Mouse (Mus musculus): ENCODE measurements around the gene Prph. TPM values are rescaled to one million over a fixed set of nuclear protein-coding genes. Genes with fewer than 3 reads are reported as not detected.
"Not testable (repeated sequence)": the region's sequence is repeated elsewhere in the genome, so short reads cannot be mapped to it uniquely, and the experiment has no call there.

Prph gene
- total RNA-seq, 2 experiments from 2014 or later = not detected

DNA sequence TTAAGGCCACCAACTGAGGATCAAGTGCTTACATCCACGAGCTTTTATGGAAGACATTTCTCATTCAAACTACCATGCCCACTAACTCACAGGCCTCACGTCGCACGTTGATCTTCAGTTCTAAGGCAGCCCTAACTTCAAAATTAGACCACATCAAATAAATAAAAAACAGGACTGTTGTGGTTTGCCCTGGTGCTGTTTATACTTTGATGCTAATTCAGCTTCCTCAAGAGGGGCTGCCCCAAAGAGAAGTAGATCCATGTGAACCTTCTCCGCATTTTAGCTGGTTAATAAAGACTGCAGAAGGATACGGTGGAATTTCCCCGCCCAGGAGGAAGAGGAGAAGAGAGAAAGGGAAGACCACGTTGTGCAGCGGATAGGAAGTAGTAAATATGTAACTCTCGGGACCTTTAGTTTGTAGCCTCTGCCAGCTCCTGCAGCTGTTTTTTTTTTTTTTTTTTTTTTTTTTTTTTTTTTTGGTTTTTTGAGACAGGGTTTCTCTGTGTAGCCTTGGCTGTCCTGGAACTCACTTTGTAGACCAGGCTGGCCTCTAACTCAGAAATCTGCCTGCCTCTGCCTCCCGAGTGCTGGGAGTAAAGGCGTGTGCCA lies 10.7 kb downstream of the Prph start:
- no peak for ATAC-seq (replicated peaks; ENCODE audit: low FRiP score, poor library complexity, severe bottlenecking)

DNA sequence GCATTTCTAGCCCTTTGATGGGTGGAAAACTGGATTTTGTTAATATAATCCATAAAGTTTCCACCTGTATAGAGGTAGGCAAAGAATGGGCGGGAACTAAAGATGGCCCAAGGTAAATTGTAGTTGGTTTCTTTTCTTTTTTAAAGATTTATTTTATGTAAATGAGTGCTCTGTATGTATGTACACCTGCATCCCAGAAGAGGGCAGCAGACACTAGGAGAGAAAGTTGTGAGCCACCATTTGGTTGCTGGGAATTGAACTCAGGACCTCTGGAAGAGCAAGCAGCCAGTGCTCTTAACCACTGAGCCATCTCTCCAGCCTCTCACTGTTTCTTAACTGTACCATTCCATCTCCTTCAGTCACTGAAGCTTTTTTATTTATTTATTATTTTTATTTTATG lies 17.0 kb downstream of the Prph start:
- ATAC-seq (replicated peaks; ENCODE audit: low FRiP score, poor library complexity, severe bottlenecking) = no peak

DNA sequence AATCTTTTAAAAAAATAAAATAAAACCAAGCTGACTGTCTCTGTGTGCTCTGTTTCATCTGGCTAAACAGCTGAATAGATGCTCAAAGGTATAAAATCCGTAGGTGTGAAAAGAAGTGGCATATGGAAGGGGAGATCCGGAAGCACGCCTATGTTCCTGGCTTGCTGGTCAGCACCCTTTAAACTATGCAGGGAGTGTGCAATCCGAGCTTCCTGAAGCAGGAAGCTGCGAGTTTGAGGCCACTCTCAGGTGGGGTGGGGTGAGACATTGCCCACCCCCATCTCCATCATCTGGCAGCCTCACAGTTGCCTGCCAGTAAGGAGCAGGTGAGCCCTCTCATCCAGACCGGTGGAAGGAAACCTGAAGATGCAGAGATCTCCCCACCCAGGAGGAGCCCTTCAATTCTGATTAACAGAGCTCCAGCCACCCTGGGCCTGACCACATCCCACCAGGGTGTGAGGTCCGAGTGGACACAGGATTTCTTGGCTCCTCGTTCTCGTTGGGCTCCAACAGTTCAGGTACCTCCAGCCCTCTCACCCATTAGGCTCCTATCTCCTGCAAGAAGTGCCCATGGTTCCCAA lies 19.1 kb downstream of the Prph start, which contains the start of gene Troap:
Troap (plus strand) TSS at position 557 of the 581 bp plus-strand sequence.
- ATAC-seq (replicated peaks; ENCODE audit: low FRiP score, poor library complexity, severe bottlenecking) = peak; percentile 36

DNA sequence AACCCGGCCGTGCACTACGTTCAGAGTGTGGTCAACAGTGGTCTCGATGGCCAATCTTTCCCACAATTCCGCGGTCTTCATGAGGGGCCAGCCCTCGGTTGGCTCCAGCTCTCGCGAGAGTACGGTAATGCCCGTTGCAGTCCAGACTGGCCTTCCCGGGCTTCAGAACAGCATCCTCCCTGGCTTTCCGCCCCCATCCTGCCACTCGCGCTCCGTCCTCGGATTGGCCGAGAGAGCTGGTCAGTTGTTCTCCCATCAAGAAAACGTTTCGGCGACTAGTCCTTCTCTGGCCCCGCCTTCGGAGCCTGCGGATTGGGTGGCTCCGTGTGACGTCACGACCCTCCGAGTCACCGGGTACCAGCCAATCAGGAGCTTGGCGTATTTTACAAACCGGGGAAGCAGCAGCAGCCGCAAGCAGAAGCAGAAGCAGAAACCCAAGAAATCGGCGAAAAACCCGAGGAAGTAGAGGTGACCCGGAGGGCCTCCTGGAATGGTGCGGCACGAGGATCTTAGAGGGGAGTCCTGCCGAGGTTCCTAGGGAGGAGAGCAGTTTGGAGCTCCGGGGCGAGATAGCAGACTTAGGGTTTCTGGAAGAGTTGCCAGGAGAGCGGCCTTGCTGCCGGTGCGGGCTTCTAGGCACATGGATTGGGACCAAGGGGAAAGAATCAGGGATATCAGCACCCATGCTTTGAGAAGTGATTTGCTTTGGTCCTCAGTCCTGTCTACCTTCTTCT lies 19.8 kb downstream of the Prph start:
- ATAC-seq (replicated peaks; ENCODE audit: low FRiP score, poor library complexity, severe bottlenecking) = peak; percentile 94

DNA sequence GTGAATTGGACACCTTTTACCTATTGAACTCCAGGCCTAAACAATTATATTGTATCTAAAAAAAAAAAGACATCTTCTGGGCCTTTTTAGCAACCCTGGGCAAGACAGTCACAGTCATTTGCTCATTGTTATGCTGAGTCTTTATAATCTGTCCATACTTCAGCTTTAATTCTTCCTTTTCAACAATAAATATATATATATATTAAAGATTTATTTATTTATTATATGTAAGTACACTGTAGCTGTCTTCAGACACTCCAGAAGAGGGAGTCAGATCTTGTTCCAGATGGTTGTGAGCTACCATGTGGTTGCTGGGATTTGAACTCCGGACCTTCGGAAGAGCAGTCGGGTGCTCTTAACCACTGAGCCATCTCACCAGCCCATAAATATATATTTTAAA lies 21.0 kb downstream of the Prph start:
- not testable (repeated sequence) for ATAC-seq (replicated peaks; ENCODE audit: low FRiP score, poor library complexity, severe bottlenecking)

DNA sequence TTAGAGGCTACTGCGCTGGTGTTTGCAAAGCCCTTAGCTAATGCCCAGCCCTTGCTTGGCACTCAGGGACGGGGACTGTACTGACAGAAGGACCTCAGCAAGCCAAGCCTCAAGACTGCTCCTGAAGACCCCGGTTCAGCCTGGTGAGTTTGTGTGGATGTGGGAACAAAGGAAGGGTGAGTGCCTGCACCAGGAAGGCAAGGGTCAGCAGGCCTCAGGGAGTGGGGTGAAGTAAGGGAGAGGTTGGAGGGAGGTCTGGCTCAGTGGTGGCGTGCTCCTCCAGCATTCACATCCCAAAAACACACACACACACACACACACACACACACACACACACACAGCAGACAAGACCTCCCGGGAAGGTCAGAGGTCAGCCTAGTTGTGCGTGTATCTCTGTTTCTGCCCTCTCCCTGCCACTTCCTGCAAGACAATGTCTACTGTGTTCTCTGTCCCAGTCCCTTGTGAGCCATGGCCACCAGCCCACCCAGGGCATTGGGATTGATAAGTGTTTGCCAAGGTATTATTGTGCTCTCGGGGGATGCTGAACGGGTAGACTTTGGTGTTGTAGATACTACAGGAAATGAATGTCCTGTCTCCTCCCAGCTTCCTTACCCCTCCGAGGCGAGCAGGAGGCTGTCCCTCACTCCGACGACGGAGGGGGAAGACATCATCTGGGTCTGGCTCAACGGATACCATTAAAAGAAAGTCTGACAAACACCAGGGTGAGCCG lies 23.4 kb downstream of the Prph start:
- no peak for ATAC-seq (replicated peaks; ENCODE audit: low FRiP score, poor library complexity, severe bottlenecking)

DNA sequence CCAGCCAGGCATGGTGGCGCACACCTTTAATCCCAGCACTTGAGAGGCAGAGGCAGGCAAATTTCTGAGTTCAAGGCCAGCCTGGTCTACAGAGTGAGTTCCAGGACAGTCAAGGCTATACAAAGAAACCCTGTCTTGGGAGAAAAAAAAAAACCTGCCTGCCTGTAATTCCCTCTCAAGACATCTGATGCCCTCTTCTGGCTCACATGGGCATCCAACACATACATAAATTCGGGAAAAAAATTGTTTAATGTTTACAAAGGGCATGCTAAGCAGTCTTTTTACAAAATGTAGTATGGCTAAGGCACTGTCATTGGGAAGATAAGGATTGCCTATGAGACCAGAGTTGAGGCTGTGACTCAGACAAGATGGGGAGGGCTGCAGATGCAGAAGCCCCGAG lies 24.8 kb downstream of the Prph start:
- no peak for ATAC-seq (replicated peaks; ENCODE audit: low FRiP score, poor library complexity, severe bottlenecking)

DNA sequence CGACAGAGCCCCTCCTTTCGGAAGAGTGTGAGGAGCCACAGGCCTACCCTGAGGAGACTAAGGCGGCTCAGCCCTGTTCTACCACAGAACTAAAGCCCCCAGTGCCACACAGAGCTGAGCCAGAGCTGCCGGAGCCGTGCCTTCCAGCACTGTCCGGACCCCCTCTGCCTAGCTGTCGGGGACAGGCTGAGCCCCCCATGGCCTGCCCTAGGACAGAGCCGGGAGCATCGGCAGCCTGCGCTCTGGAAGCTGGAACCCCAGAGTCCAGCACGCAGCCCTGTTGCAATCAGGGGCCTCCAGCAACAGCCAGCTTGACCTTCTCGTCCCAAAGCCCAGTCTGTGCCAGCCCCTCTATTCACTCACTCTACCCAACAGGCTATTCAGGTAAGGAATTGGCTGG lies 27.3 kb downstream of the Prph start:
- ATAC-seq (replicated peaks; ENCODE audit: low FRiP score, poor library complexity, severe bottlenecking) = no peak

DNA sequence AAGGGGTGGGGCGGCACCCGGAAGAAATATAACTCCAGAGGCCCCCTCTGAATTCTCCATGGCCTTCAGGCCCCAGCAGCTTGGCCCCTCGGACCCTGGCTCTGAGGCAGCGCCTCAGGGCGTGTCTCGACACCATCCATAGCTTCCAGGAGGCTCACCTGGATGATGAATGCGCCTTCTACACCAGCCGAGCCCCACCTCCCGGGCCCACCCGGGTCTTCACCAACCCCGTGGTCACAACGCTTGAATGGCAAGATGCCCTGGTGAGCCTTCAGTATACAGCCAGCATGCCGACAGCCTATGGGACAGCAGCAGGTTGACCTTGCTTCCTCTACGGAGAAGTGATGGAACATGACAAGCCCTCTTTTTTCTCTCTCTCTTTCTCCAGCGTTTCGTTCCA lies 27.9 kb downstream of the Prph start:
- ATAC-seq (replicated peaks; ENCODE audit: low FRiP score, poor library complexity, severe bottlenecking) = no peak

DNA sequence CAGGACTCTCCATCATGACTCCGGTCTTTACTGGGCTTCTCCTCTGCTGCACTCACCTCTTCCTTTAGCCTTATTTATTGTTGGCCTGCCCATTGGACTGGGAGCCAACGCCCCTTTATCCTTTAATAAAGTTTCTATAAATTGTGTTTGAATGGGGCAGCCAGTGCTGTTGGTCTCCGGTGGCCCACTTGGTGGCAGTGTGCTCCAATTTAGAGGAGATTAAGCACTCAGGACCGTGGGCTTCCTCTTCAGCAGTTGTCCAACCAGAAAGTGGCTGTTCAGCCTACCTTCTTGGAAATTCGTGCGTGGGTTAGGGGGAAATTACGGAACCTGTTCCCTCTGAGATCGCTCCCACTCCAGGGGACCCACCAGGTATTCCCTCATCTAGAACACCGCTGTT lies 28.3 kb downstream of the Prph start:
- no peak; the same call in 1 of the 2 replicates for ATAC-seq (replicated peaks; ENCODE audit: low FRiP score, poor library complexity, severe bottlenecking)

DNA sequence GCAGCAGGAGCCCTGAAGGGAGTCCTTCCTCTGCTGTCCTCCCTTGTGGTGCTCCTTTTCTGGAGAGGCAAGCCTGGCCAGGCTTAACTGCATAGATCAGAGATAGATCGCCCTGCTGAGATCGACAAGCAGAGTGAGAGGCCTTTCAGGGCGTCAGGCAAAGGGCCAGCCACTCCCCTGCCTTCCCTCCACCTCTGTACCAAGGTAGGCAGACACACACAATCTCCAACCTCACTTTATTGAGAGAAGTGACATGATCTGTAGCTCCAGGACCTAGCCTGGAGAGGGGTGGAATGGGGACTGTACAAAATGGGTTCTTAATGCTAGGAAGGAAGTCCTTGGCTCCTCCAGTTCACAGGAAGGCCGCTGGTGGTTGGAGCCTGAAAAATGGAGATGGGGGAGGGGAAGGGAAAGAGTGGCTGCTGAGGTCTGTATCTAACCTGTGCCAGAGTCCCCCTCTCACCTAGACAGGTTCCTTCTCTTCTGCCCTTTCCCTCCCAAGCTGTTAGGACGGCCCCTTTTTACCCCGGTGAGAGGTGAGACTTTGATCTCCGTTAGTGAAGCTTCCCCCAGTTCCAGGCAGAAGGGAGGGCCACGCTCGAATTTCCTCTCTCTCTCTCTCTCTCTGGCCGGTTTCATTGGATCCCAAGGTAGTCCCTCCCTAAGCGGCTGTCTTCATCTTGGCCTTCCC lies 29.0 kb downstream of the Prph start:
- no peak for ATAC-seq (replicated peaks; ENCODE audit: low FRiP score, poor library complexity, severe bottlenecking)

DNA sequence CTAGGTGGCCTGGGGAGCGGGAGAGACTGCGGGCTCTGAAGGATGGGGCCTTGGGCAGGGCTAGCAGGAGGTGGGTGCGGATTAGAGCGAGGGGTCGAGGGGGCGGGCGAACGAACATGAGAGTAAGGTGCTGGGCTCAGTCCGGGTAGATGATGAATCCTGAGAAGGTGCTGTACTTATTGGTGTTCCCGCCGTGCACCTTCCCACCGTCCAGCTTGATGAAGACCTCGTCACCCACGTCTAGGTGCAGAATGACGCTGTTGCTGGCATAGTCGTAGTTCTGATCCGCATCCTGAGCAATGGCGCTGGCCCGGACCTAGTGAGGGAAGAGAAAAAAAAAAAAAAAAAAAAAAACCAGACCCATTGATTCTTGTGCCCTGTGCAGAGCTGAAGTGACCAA lies 29.6 kb downstream of the Prph start:
- ATAC-seq (replicated peaks; ENCODE audit: low FRiP score, poor library complexity, severe bottlenecking) = no peak

DNA sequence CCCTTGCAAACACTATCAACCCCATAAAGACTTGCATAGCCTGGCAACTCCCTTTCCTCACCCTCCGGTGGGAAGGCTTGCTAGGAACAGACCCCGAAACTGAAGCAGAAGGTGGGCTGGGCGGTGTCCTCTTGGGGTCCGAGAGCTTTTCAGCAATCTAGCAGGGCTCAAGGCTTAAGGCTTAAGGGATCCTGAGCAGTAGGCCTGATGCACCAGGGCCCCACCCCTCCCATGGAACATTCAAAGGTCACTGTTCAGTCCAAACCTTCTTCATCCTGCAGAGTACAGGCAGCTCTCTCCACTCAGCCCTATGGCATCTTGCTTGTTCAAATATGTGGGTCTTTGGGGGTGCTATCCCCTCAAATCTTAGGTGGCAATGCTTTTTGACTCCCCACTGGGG lies 31.0 kb downstream of the Prph start:
- no peak for ATAC-seq (replicated peaks; ENCODE audit: low FRiP score, poor library complexity, severe bottlenecking)

DNA sequence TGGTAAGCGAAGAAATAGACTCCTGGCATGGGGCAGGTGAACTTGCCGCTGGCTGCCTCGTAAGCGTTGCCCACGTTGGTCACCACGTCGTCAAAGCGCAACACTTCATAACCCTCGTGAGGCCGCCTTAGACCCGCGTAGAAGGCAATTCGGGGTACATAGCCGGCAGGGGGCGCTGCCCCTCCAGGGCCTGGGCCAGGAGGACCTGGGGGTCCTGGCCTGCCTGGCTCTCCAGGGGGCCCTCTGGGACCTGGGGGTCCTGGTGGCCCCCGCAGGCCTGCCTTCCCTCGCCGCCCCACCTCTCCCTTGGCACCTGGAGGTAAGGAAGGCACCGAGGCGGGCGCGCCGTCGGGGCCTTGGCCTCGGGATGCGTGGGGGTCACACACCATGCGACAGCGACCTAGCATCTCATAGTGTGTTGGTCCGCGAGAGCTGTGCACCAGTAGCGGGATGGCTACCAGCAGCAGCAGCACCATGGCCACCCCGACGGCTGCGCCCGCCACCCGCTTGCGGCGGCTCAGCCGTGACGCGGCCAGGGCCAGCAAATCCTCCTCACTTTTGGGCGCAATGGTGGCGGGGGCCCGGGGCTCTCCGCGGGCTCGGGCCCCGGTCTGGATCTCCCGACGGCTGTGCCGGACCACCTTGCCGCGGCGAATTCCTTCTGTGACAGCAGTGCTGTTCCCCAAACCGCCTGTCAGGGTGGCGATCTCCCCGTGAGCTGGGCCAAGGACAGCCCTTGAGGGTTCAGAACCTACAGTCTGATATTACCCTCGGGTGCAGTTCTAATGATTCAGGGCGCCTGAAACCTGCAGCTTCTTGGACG lies 32.5 kb downstream of the Prph start, which contains the start of gene C1ql4:
C1ql4 (minus strand) TSS at position 565 of the 823 bp plus-strand sequence.
- no peak for ATAC-seq (replicated peaks; ENCODE audit: low FRiP score, poor library complexity, severe bottlenecking)

DNA sequence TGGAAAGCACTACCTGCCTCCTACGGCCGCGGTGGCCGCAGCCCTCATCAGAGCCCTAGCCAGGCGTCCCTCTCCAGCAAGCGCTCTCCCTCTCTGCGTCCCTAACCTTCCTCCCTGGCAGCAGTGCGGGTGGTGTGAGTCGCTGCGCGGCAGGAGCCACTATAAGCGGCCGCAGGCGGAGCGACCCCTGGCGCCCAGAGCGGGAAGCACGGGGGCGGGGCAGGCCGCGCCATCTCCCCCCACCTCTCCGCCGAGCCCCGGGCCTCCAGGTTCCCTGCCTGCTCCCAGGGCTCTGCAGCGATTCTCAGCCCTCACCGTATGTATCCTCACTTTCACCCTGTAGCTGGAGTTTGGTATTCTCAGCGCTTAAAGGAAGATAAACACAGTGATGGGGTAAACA lies 33.3 kb downstream of the Prph start:
- ATAC-seq (replicated peaks; ENCODE audit: low FRiP score, poor library complexity, severe bottlenecking) = no peak

DNA sequence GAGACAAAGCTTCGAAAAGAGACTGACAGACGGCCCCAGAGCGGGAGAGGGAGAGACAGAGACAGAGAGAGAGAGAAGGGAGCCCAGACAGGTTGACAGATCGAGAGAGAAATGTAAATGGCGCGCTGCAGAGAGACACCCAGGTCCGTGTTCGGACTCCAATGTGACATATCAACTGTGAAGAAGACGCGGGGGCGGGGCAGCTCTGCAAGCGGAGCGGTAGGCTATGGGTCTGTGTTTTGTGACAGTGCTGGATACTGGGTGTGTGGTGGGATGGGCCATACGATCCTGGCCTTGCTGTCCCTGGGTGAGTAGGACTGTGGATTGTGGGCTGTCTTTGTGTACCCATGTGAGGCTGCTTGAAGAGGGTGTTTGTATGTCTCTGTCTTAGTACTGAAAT lies 34.1 kb downstream of the Prph start:
- no peak for ATAC-seq (replicated peaks; ENCODE audit: low FRiP score, poor library complexity, severe bottlenecking)

DNA sequence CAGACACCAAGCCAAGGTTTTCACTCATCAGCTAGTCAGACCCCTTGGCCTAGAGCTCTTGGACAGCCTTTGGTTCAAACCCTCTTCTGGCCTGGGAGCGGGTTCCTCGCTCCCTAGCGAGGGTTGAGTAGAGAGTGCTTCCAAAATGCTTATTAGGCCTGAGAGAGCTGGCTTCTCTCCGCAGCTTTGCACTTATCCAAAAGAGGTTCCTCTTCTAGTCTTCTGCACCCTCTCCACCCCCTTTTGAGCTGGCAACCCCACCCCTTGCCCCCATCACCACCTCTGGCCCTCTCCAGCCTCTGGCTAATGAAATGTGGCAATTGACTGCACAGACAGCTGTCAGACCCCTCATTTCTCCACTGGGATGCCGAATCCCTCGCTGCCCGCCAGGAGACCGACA lies 37.9 kb downstream of the Prph start, which contains the start of gene Dnajc22:
Dnajc22 (plus strand) TSS at position 301 of the 400 bp plus-strand sequence.
- ATAC-seq (replicated peaks; ENCODE audit: low FRiP score, poor library complexity, severe bottlenecking) = no peak

DNA sequence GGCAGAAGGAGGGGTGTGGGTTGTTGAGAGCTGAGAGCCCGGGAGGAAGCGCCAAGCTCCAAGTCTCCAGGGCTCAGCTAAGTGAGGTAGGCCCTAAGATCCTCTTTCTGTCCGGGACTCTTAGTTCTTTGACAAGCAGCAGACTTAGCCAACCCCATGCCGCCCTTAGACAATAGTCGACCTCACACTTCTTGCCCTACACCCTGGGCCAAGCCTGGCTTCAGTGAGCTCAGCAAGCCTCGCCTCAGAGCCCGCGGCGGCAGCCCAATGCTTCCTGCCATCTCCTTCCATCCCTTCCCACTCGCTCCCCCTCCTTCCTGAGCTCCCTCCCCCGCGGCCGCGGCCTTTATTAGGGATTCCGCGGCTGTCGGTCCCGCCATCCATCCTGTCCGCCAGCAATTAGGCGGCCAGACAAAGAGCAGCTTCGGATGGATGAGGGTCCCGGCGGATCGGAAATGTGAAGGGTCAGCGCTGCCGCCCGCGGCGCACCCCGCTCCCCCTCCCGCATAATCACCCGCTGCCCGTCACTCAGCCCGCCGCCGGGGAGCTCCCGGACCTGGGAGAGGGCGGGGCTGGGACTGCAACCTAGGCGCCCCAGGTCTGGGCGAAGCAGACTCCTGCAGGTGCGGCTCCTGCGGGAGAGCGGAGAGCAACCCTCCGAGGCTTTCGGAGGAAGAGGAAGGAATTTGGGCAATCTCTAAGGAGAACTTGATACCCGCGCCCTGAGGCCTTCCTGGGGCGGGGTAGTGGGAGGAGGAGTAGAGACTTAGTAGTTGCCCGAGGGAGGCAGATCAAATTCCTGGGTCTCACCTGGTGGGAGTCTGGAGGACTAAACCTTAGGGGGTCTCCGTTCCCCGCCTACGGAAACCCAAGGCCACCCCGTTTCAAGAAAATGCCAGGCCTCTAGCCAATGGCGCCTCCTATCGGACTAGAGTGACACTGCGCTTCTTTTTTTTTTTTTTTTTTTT lies 38.6 kb downstream of the Prph start:
- ATAC-seq (replicated peaks; ENCODE audit: low FRiP score, poor library complexity, severe bottlenecking) = no peak
